Comparison of ENCODE assay signal across 26 mouse cellular contexts in genomic region chr11:43656464-43656863, GRCm38 (mm10). TPM values are rescaled to one million over a fixed set of nuclear protein-coding genes. Genes with fewer than 3 reads are reported as not detected.
DNase-seq lines count a peak whose midpoint lies in the region; ATAC-seq lines count a peak whose summit lies in the region.
"Had no signal": no experiment of that assay in that cellular context is flagged by ENCODE, and none has a peak within 500 bp of the region (broad histone marks: within the 10 kb centered on the region; RNA-seq: fewer than 3 reads in every experiment).

No protein-coding gene starts in this region.

- no peak for DNase-seq in limb, embryonic 10.5 days (ENCODE audit: low spot score)
- no peak for DNase-seq in intestine, embryonic 14.5 days (ENCODE audit: low spot score)
- no peak for DNase-seq in liver, embryonic 13.5 days
- no peak for DNase-seq in gastrocnemius, postnatal 4 days (ENCODE audit: low spot score in 2 of 2)
- no peak for DNase-seq in urinary bladder, postnatal 10 days (ENCODE audit: low spot score)
- DNase-seq: B cell, adult 2 months; cerebellum, postnatal 10 days; kidney, adult 9 months; lung, postnatal 4 days; thymus, adult 18-20 months had no signal

- 0 out of 2 replicates have a peak, but pooled peaks cover 4% of the 10 kb centered on the region for H3K9me3 ChIP-seq in limb, embryonic 12.5 days
- no peaks in the 10 kb centered on the region for H3K9me3 ChIP-seq in limb, embryonic 10.5 days (replicated peaks)
- H3K9me3 ChIP-seq in intestine, embryonic 14.5 days (ENCODE audit: control insufficient read depth, low read length) = no peaks in the 10 kb centered on the region
- no peaks in the 10 kb centered on the region for H3K9me3 ChIP-seq in liver, embryonic 13.5 days (replicated peaks)
- H3K9me3 ChIP-seq in stomach, embryonic 14.5 days (ENCODE audit: control insufficient read depth, low read depth, low read length) = no peaks in the 10 kb centered on the region
- H3K9me3 ChIP-seq: forebrain, embryonic 12.5 days; midbrain, embryonic 12.5 days had no signal

- H3K27me3 ChIP-seq in limb, embryonic 12.5 days = no peaks in the 10 kb centered on the region
- H3K27me3 ChIP-seq in limb, embryonic 10.5 days (ENCODE audit: low read depth, poor library complexity, severe bottlenecking) = no peaks in the 10 kb centered on the region
- H3K27me3 ChIP-seq in intestine, embryonic 14.5 days (replicated peaks; ENCODE audit: control insufficient read depth, insufficient read depth, low read length) = no peaks in the 10 kb centered on the region
- H3K27me3 ChIP-seq in liver, embryonic 13.5 days = no peaks in the 10 kb centered on the region
- no peaks in the 10 kb centered on the region for H3K27me3 ChIP-seq in stomach, embryonic 14.5 days (ENCODE audit: control insufficient read depth, insufficient read depth, low read length)
- H3K27me3 ChIP-seq: forebrain, embryonic 12.5 days; midbrain, embryonic 12.5 days; Patski had no signal

- H3K36me3 ChIP-seq in limb, embryonic 12.5 days = no peaks in the 10 kb centered on the region
- H3K36me3 ChIP-seq in limb, embryonic 10.5 days = no peaks in the 10 kb centered on the region
- H3K36me3 ChIP-seq in intestine, embryonic 14.5 days (ENCODE audit: control insufficient read depth, insufficient read depth, low read length) = no peaks in the 10 kb centered on the region
- H3K36me3 ChIP-seq in liver, embryonic 13.5 days = no peaks in the 10 kb centered on the region
- no peaks in the 10 kb centered on the region for H3K36me3 ChIP-seq in stomach, embryonic 14.5 days (ENCODE audit: control insufficient read depth, insufficient read depth, low read length)
- H3K36me3 ChIP-seq: forebrain, embryonic 12.5 days; midbrain, embryonic 12.5 days had no signal

- H3K4me3 ChIP-seq in limb, embryonic 12.5 days (replicated peaks) = no peak overlapping the region
- H3K4me3 ChIP-seq in limb, embryonic 10.5 days = no peak overlapping the region
- no peak overlapping the region for H3K4me3 ChIP-seq in intestine, embryonic 14.5 days (ENCODE audit: low read depth, low read length)
- no peak overlapping the region for H3K4me3 ChIP-seq in liver, embryonic 13.5 days (replicated peaks)
- H3K4me3 ChIP-seq in stomach, embryonic 14.5 days (ENCODE audit: low read depth, low read length) = no peak overlapping the region
- H3K4me3 ChIP-seq: forebrain, embryonic 12.5 days; left cerebral cortex, adult 2 months; midbrain, embryonic 12.5 days had no signal

- no peak overlapping the region for H3K9ac ChIP-seq in limb, embryonic 12.5 days (replicated peaks)
- H3K9ac ChIP-seq in intestine, embryonic 14.5 days (ENCODE audit: low read length) = no peak overlapping the region
- H3K9ac ChIP-seq in liver, embryonic 13.5 days = no peak overlapping the region
- H3K9ac ChIP-seq in stomach, embryonic 14.5 days (replicated peaks; ENCODE audit: low read depth, low read length) = no peak overlapping the region
- H3K9ac ChIP-seq: forebrain, embryonic 12.5 days; hindbrain, embryonic 14.5 days; midbrain, embryonic 12.5 days had no signal

- H3K4me1 ChIP-seq in limb, embryonic 12.5 days (replicated peaks) = no peaks in the 10 kb centered on the region
- peaks cover 7% of the 10 kb centered on the region for H3K4me1 ChIP-seq in limb, embryonic 10.5 days
- H3K4me1 ChIP-seq in intestine, embryonic 14.5 days (replicated peaks; ENCODE audit: control insufficient read depth, insufficient read depth, low read length) = no peaks in the 10 kb centered on the region; the same call in 1 of the 2 replicates
- peaks cover 13% of the 10 kb centered on the region for H3K4me1 ChIP-seq in liver, embryonic 13.5 days (replicated peaks)
- no peaks in the 10 kb centered on the region for H3K4me1 ChIP-seq in stomach, embryonic 14.5 days (ENCODE audit: control insufficient read depth, insufficient read depth, low read length)

- H3K4me2 ChIP-seq in limb, embryonic 12.5 days = no peak overlapping the region
- H3K4me2 ChIP-seq in intestine, embryonic 14.5 days (ENCODE audit: low read length) = no peak overlapping the region
- H3K4me2 ChIP-seq in liver, embryonic 13.5 days = no peak overlapping the region
- H3K4me2 ChIP-seq in stomach, embryonic 14.5 days (replicated peaks; ENCODE audit: low read depth, low read length) = no peak overlapping the region
- H3K4me2 ChIP-seq: forebrain, embryonic 12.5 days; heart, embryonic 11.5 days; hindbrain, embryonic 14.5 days; midbrain, embryonic 12.5 days had no signal

- WGBS in limb, embryonic 12.5 days = 61% methylated on average over 10 of the region's 10 CpGs
- 69% methylated on average over 10 of the region's 10 CpGs for WGBS in limb, embryonic 10.5 days
- WGBS in intestine, embryonic 14.5 days = 38% methylated on average over 10 of the region's 10 CpGs
- WGBS in liver, embryonic 13.5 days (ENCODE audit: insufficient replicate concordance) = 44% methylated on average over 10 of the region's 10 CpGs
- WGBS in stomach, embryonic 14.5 days = 54% methylated on average over 10 of the region's 10 CpGs

- no peak overlapping the region for H3K27ac ChIP-seq in limb, embryonic 12.5 days
- H3K27ac ChIP-seq in limb, embryonic 10.5 days = no peak overlapping the region
- no peak overlapping the region for H3K27ac ChIP-seq in intestine, embryonic 14.5 days (ENCODE audit: low read depth)
- no peak overlapping the region for H3K27ac ChIP-seq in liver, embryonic 13.5 days
- no peak overlapping the region for H3K27ac ChIP-seq in stomach, embryonic 14.5 days (ENCODE audit: low read length)
- H3K27ac ChIP-seq: forebrain, embryonic 12.5 days; hindbrain, embryonic 14.5 days; left cerebral cortex, adult 2 months; midbrain, embryonic 12.5 days had no signal

- peak; percentile 52; the same call in 1 of the 2 replicates for ATAC-seq in limb, embryonic 12.5 days (ENCODE audit: insufficient number of reproducible peaks, insufficient read depth, low FRiP score, low TSS enrichment, low read depth)
- ATAC-seq in intestine, embryonic 14.5 days (replicated peaks; ENCODE audit: low FRiP score, low TSS enrichment, low read depth) = peak; percentile 74
- peak; percentile 39; the same call in 1 of the 2 replicates for ATAC-seq in liver, embryonic 13.5 days (ENCODE audit: low read depth)
- peak; percentile 79 for ATAC-seq in stomach, embryonic 14.5 days (ENCODE audit: insufficient number of reproducible peaks, insufficient read depth, low FRiP score, low read depth)
- no peak for ATAC-seq in erythroblast, adult 5-6 weeks (replicated peaks; ENCODE audit: low FRiP score, poor library complexity, severe bottlenecking)
- ATAC-seq: activated CD4-positive, CD25-positive, alpha-beta regulatory T cell, adult 4 months; Patski had no signal

RNA-seq across cellular contexts. Expression of gene Pwwp2a, which starts 25.3 kb away (rescaled TPM):
- 43.4 and 49.7 TPM in 2 replicates for polyA plus RNA-seq in limb, embryonic 12.5 days (2016; fragmentation: Nextera tagmentation; extraction: Ambion mirVana)
- 30.6 and 34.4 TPM in 2 replicates for polyA plus RNA-seq in limb, embryonic 10.5 days (2016; fragmentation: Nextera tagmentation; extraction: Ambion mirVana)
- polyA plus RNA-seq in intestine, embryonic 14.5 days (2014; fragmentation: Nextera tagmentation; extraction: Ambion mirVana) = 36.1 and 39.1 TPM in 2 replicates
- 9.6 and 11.5 TPM in 2 replicates for polyA plus RNA-seq in liver, embryonic 13.5 days (2015; fragmentation: Nextera tagmentation; extraction: Ambion mirVana)
- 39.5 and 40.0 TPM in 2 replicates for polyA plus RNA-seq in stomach, embryonic 14.5 days (2014; fragmentation: Nextera tagmentation; extraction: Ambion mirVana)
- 10 to 100 TPM; 33.6 to 35.1 TPM for total RNA-seq in gastrocnemius, postnatal 4 days (2021)
- 24.0 and 27.1 TPM in 2 replicates for total RNA-seq in erythroblast, adult 5-6 weeks (2015; ENCODE audit: low replicate concordance)
- total RNA-seq in erythroblast, adult 5-6 weeks (2017; ENCODE audit: low replicate concordance) = 26.1 and 31.7 TPM in 2 replicates

RNA-seq across cellular contexts. Expression of gene Fabp6, which starts 55.1 kb away (rescaled TPM):
- not detected in 2 replicates for polyA plus RNA-seq in limb, embryonic 12.5 days (2016; fragmentation: Nextera tagmentation; extraction: Ambion mirVana)
- polyA plus RNA-seq in limb, embryonic 10.5 days (2016; fragmentation: Nextera tagmentation; extraction: Ambion mirVana) = not detected in 2 replicates
- polyA plus RNA-seq in intestine, embryonic 14.5 days (2014; fragmentation: Nextera tagmentation; extraction: Ambion mirVana) = 0.43 TPM in 1 of 2 replicates, not detected in the other
- polyA plus RNA-seq in liver, embryonic 13.5 days (2015; fragmentation: Nextera tagmentation; extraction: Ambion mirVana) = not detected in 2 replicates
- polyA plus RNA-seq in stomach, embryonic 14.5 days (2014; fragmentation: Nextera tagmentation; extraction: Ambion mirVana) = not detected in 2 replicates
- not detected for total RNA-seq in gastrocnemius, postnatal 4 days (2021)
- total RNA-seq in erythroblast, adult 5-6 weeks (2015; ENCODE audit: low replicate concordance) = not detected in 2 replicates
- total RNA-seq in erythroblast, adult 5-6 weeks (2017; ENCODE audit: low replicate concordance) = not detected in 2 replicates
- total RNA-seq: adrenal gland, postnatal 4 days; heart, postnatal 25 days; layer of hippocampus, adult 8-10 months; left cerebral cortex, adult 2 months; neutrophil, adult 5-6 weeks had no signal
- polyA plus RNA-seq: activated CD4-positive, CD25-positive, alpha-beta regulatory T cell, adult 4 months; forebrain, embryonic 12.5 days; gonadal fat pad, adult 2 months; heart, embryonic 11.5 days; hindbrain, embryonic 14.5 days; limb, embryonic 11.5 days; midbrain, embryonic 12.5 days had no signal
